Mouse (Mus musculus) brain, embryonic 14.5 days (tissue): Measurements from ENCODE around the gene Tet1. TPM values are rescaled to one million over a fixed set of nuclear protein-coding genes. Genes with fewer than 3 reads are reported as not detected.
"Not testable (repeated sequence)": the region's sequence is repeated elsewhere in the genome, so short reads cannot be mapped to it uniquely, and the experiment has no call there.

Source experiments
- DNase-seq: peaks from one replicate; pipeline ENCODE4 v3.0.0-alpha.2; 2011; ENCODE audit warnings: low read depth
- CTCF ChIP-seq: fragments of 200-500 bp; IDR thresholded peaks from 2 replicates; pipeline ENCODE4 v1.5.1; 2012; ENCODE audit warnings: inconsistent platforms, mild to moderate bottlenecking, moderate library complexity, borderline replicate concordance; ENCODE audit not compliant: insufficient read depth, insufficient read length; ENCODE audit errors: extremely low read depth
- POLR2A ChIP-seq: fragments of 200-500 bp; IDR thresholded peaks from 2 replicates; pipeline ENCODE4 v1.6.1; 2012; ENCODE audit warnings: mild to moderate bottlenecking, inconsistent platforms, borderline replicate concordance; ENCODE audit not compliant: poor library complexity, insufficient read depth, insufficient read length, severe bottlenecking; ENCODE audit errors: extremely low read depth
- polyA plus RNA-seq: library from polyadenylated mRNA; depleted of rRNA; stranded (reverse); fragments of >200 nt; gene quantifications from 2 replicates; pipeline ENCODE4 v1.2.3, GENCODE M21; 2012

Tet1 gene
- polyA plus RNA-seq, 1 experiment = 10.1 TPM

GRCm38 (mm10) chr10:62824474-62824873, 84.3 kb downstream of the Tet1 start:
- no peak for TF ChIP-seq CTCF
- no peak for TF ChIP-seq POLR2A
- DNase-seq = no peak

- TF ChIP-seq CTCF (no peak), POLR2A (no peak)
- DNase-seq = no peak
Measured at GRCm38 (mm10) chr10:62823431-62823830, 85.4 kb downstream of the Tet1 start.

- peak; percentile 22 for DNase-seq
- TF ChIP-seq CTCF (no peak; the same call in 1 of the 2 replicates), POLR2A (no peak)
Measured at GRCm38 (mm10) chr10:62810010-62810409, 98.8 kb downstream of the Tet1 start.

- TF ChIP-seq CTCF (no peak), POLR2A (no peak)
- no peak for DNase-seq
Measured at GRCm38 (mm10) chr10:62808766-62809165, 100.0 kb downstream of the Tet1 start.

- DNase-seq = no peak
- no peak for TF ChIP-seq POLR2A
- no peak for TF ChIP-seq CTCF
Measured at GRCm38 (mm10) chr10:62808316-62808715, 100.5 kb downstream of the Tet1 start.

- DNase-seq = peak; percentile 19
- peak; percentile 36; the same call in 1 of the 2 replicates for TF ChIP-seq CTCF
- TF ChIP-seq POLR2A = no peak
Measured at GRCm38 (mm10) chr10:62804106-62804505, 104.7 kb downstream of the Tet1 start.

- TF ChIP-seq CTCF (no peak), POLR2A (no peak)
- no peak for DNase-seq
Measured at GRCm38 (mm10) chr10:62803296-62803695, 105.5 kb downstream of the Tet1 start.

- TF ChIP-seq CTCF = no peak
- no peak for TF ChIP-seq POLR2A
- no peak for DNase-seq
Measured at GRCm38 (mm10) chr10:62794221-62794620, 114.6 kb downstream of the Tet1 start.

- DNase-seq = peak; percentile 32
- TF ChIP-seq CTCF = no peak
- TF ChIP-seq POLR2A = no peak
Measured at GRCm38 (mm10) chr10:62793091-62793453, 115.7 kb downstream of the Tet1 start.

- TF ChIP-seq CTCF (no peak), POLR2A (peak; percentile 45; the same call in 1 of the 2 replicates)
Measured at GRCm38 (mm10) chr10:62792177-62793090, 116.4 kb downstream of the Tet1 start, which contains the start of gene Ccar1. Gene Ccar1, minus strand, starts transcription at chr10:62792286.

GRCm38 (mm10) chr10:62791251-62792176, 117.3 kb downstream of the Tet1 start:
- peak; percentile 39 for DNase-seq
- TF ChIP-seq CTCF = no peak
- TF ChIP-seq POLR2A = no peak

More at GRCm38 (mm10) chr10:62792177-62793090, 116.4 kb downstream of the Tet1 start, which contains the start of gene Ccar1:
- DNase-seq = peak; percentile 100

GRCm38 (mm10) chr10:62781776-62782175, 127.0 kb downstream of the Tet1 start:
- not testable (repeated sequence) for DNase-seq
